Mouse (Mus musculus) B cell, adult 67 days (primary cell): ENCODE data around the gene Vmn2r10. TPM values are rescaled to one million over a fixed set of nuclear protein-coding genes. Genes with fewer than 3 reads are reported as not detected.

Experiments used
- total RNA-seq, 2 experiments: library from RNA; stranded (reverse); gene quantifications; 4 replicates each; pipeline ENCODE4 v1.2.4; 2023

Vmn2r10 gene
- total RNA-seq = not detected

DNA sequence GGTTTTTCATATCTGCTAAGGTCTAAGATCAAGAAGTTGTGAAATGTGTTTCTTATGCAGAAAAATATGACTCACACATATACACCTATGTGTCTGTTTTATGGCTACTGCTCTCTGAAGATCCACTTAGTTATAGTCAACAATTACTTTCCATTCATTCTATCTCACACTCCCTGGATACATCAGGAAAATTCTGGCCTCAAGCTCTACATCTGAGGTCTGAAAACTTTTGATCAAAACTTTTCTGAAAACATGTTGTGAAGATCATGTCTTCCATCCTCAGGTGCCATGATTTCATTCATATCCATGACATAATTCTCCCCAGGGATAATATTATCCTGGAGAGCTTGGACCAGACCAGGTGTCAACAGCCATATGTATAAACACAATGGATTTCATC is at the start of gene Vmn2r10:
Gene Vmn2r10 (minus strand): TSS at position 101 of the 400 bp plus-strand sequence.

Other genes starting within 250 kb of the Vmn2r10 start
- gene Rnf212, start 231.5 kb downstream of the Vmn2r10 start, total RNA-seq = not detected
- gene Tmed11, start 211.2 kb downstream of the Vmn2r10 start, total RNA-seq = not detected
- gene Vmn2r8, start 197.7 kb downstream of the Vmn2r10 start, total RNA-seq = not detected
- gene Vmn2r9, start 153.9 kb downstream of the Vmn2r10 start, total RNA-seq = not detected
- not detected for gene Vmn2r11, start 53.0 kb upstream of the Vmn2r10 start, total RNA-seq
- not detected for gene Vmn2r12, start 91.4 kb upstream of the Vmn2r10 start, total RNA-seq
- not detected for gene Vmn2r13, start 185.7 kb upstream of the Vmn2r10 start, total RNA-seq
- not detected for gene Vmn2r14, start 218.2 kb upstream of the Vmn2r10 start, total RNA-seq